Mouse (Mus musculus) hematopoietic stem cell, adult 5-6 weeks (primary cell): ENCODE measurements around the gene Btbd35f8. TPM values are rescaled to one million over a fixed set of nuclear protein-coding genes. Genes with fewer than 3 reads are reported as not detected.
"Not testable (repeated sequence)": the region's sequence is repeated elsewhere in the genome, so short reads cannot be mapped to it uniquely, and the experiment has no call there.

ENCODE experiments used
- ATAC-seq, 2 experiments: fragments of 125-278 bp in 1 of 2; replicated peaks in 1 of 2; 2 replicates each; pipeline ENCODE4 v1.8.0; 2016 to 2017; ENCODE audit warnings: inconsistent platforms in 2 of 2, mild to moderate bottlenecking in 2 of 2, moderate number of reproducible peaks in 2 of 2, low read depth in 1 of 2, moderate TSS enrichment in 1 of 2; ENCODE audit not compliant: low FRiP score in 2 of 2, poor library complexity in 2 of 2, severe bottlenecking in 2 of 2, insufficient read depth in 1 of 2, low TSS enrichment in 1 of 2
- total RNA-seq: library from RNA; stranded (forward); fragments of 172-1452, 232-1000 nt; gene quantifications from 2 replicates; pipeline ENCODE4 v1.2.3, GENCODE M21; 2017

Btbd35f8 gene
- total RNA-seq, result not detected in 2 replicates

GRCm38 (mm10) chrX:34450224-34450623, at the start of gene Btbd35f8:
Gene Btbd35f8, plus strand, starts transcription at chrX:34450524.
- not testable (repeated sequence) for ATAC-seq

Other genes with a start within 250 kb of the Btbd35f8 start
- not detected in 2 replicates for gene Spin2g, start 211.8 kb upstream of the Btbd35f8 start, total RNA-seq